Mouse (Mus musculus): ENCODE data around the gene Pip5k1b. TPM values are rescaled to one million over a fixed set of nuclear protein-coding genes. Genes with fewer than 3 reads are reported as not detected.

Pip5k1b gene
- polyA plus RNA-seq, 1 experiment = 3.1 TPM

- H3K27me3 ChIP-seq (ENCODE audit: control insufficient read depth, insufficient read depth, low read length) = no peaks in the 10 kb centered on the region
- no peak overlapping the region for H3K4me3 ChIP-seq (ENCODE audit: extremely low read depth, insufficient read depth, insufficient read length)
- TF ChIP-seq CTCF (IDR thresholded peaks at IDR 0.05; ENCODE audit: extremely low read depth, insufficient read depth, insufficient read length, insufficient replicate concordance) (no peak), POLR2A (IDR thresholded peaks at IDR 0.05; ENCODE audit: low read depth, low read length) (no peak)
- DNase-seq (ENCODE audit: low read depth in 1 of 2, low spot score in 2 of 2) = no peak
- 94% methylated on average over 9 of the region's 9 CpGs for WGBS
- H3K27ac ChIP-seq (ENCODE audit: insufficient read depth, low read length) = no peak overlapping the region
- no peaks in the 10 kb centered on the region for H3K4me1 ChIP-seq (ENCODE audit: control insufficient read depth, insufficient read depth, insufficient read length)
- no peaks in the 10 kb centered on the region for H3K36me3 ChIP-seq (ENCODE audit: control insufficient read depth, insufficient read depth, low read length)
Measured at GRCm38 (mm10) chr19:24316060-24316725, 239.5 kb downstream of the Pip5k1b start.

- no peak overlapping the region for H3K4me3 ChIP-seq (ENCODE audit: extremely low read depth, insufficient read depth, insufficient read length)
- WGBS = 98% methylated on average over 4 of the region's 4 CpGs
- no peaks in the 10 kb centered on the region for H3K36me3 ChIP-seq (ENCODE audit: control insufficient read depth, insufficient read depth, low read length)
- TF ChIP-seq POLR2A (IDR thresholded peaks at IDR 0.05; ENCODE audit: low read depth, low read length) (no peak), CTCF (IDR thresholded peaks at IDR 0.05; ENCODE audit: extremely low read depth, insufficient read depth, insufficient read length, insufficient replicate concordance) (no peak)
- no peaks in the 10 kb centered on the region for H3K27me3 ChIP-seq (ENCODE audit: control insufficient read depth, insufficient read depth, low read length)
- no peaks in the 10 kb centered on the region for H3K4me1 ChIP-seq (ENCODE audit: control insufficient read depth, insufficient read depth, insufficient read length)
- DNase-seq (ENCODE audit: low read depth in 1 of 2, low spot score in 2 of 2) = no peak
- H3K27ac ChIP-seq (ENCODE audit: insufficient read depth, low read length) = no peak overlapping the region
Measured at GRCm38 (mm10) chr19:24315234-24315633, 240.4 kb downstream of the Pip5k1b start.

- no peak for DNase-seq (ENCODE audit: low read depth in 1 of 2, low spot score in 2 of 2)
- no peak overlapping the region for H3K4me3 ChIP-seq (ENCODE audit: extremely low read depth, insufficient read depth, insufficient read length)
- no peaks in the 10 kb centered on the region for H3K4me1 ChIP-seq (ENCODE audit: control insufficient read depth, insufficient read depth, insufficient read length)
- H3K27ac ChIP-seq (ENCODE audit: insufficient read depth, low read length) = no peak overlapping the region
- WGBS = 97% methylated on average over 11 of the region's 11 CpGs
- no peaks in the 10 kb centered on the region for H3K36me3 ChIP-seq (ENCODE audit: control insufficient read depth, insufficient read depth, low read length)
- TF ChIP-seq POLR2A (IDR thresholded peaks at IDR 0.05; ENCODE audit: low read depth, low read length) (no peak), CTCF (IDR thresholded peaks at IDR 0.05; ENCODE audit: extremely low read depth, insufficient read depth, insufficient read length, insufficient replicate concordance) (no peak)
- H3K27me3 ChIP-seq (ENCODE audit: control insufficient read depth, insufficient read depth, low read length) = no peaks in the 10 kb centered on the region
Measured at GRCm38 (mm10) chr19:24314676-24315075, 241.0 kb downstream of the Pip5k1b start.

- Histone ChIP-seq H3K4me1 (ENCODE audit: control insufficient read depth, insufficient read depth, insufficient read length) (no peaks in the 10 kb centered on the region), H3K27ac (ENCODE audit: insufficient read depth, low read length) (no peak overlapping the region), H3K27me3 (ENCODE audit: control insufficient read depth, insufficient read depth, low read length) (no peaks in the 10 kb centered on the region), H3K4me3 (ENCODE audit: extremely low read depth, insufficient read depth, insufficient read length) (no peak overlapping the region), H3K36me3 (ENCODE audit: control insufficient read depth, insufficient read depth, low read length) (no peaks in the 10 kb centered on the region)
- DNase-seq (ENCODE audit: low read depth in 1 of 2, low spot score in 2 of 2) = no peak
- no peak for TF ChIP-seq CTCF (IDR thresholded peaks at IDR 0.05; ENCODE audit: extremely low read depth, insufficient read depth, insufficient read length, insufficient replicate concordance)
- no peak for TF ChIP-seq POLR2A (IDR thresholded peaks at IDR 0.05; ENCODE audit: low read depth, low read length)
- 75% methylated on average over 12 of the region's 12 CpGs for WGBS
Measured at GRCm38 (mm10) chr19:24312556-24313342, 242.9 kb downstream of the Pip5k1b start.

- no peaks in the 10 kb centered on the region for H3K4me1 ChIP-seq (ENCODE audit: control insufficient read depth, insufficient read depth, insufficient read length)
- no peak overlapping the region for H3K4me3 ChIP-seq (ENCODE audit: extremely low read depth, insufficient read depth, insufficient read length)
- no peak for DNase-seq (ENCODE audit: low read depth in 1 of 2, low spot score in 2 of 2)
- H3K36me3 ChIP-seq (ENCODE audit: control insufficient read depth, insufficient read depth, low read length) = no peaks in the 10 kb centered on the region
- WGBS = 84% methylated on average over 5 of the region's 5 CpGs
- no peaks in the 10 kb centered on the region for H3K27me3 ChIP-seq (ENCODE audit: control insufficient read depth, insufficient read depth, low read length)
- H3K27ac ChIP-seq (ENCODE audit: insufficient read depth, low read length) = no peak overlapping the region
- TF ChIP-seq POLR2A (IDR thresholded peaks at IDR 0.05; ENCODE audit: low read depth, low read length) (no peak), CTCF (IDR thresholded peaks at IDR 0.05; ENCODE audit: extremely low read depth, insufficient read depth, insufficient read length, insufficient replicate concordance) (no peak)
Measured at GRCm38 (mm10) chr19:24312046-24312445, 243.6 kb downstream of the Pip5k1b start.

GRCm38 (mm10) chr19:24308305-24308705, 247.4 kb downstream of the Pip5k1b start:
- no peak for TF ChIP-seq POLR2A (IDR thresholded peaks at IDR 0.05; ENCODE audit: low read depth, low read length)
- no peak for TF ChIP-seq CTCF (IDR thresholded peaks at IDR 0.05; ENCODE audit: extremely low read depth, insufficient read depth, insufficient read length, insufficient replicate concordance)
- Histone ChIP-seq H3K27me3 (ENCODE audit: control insufficient read depth, insufficient read depth, low read length) (no peaks in the 10 kb centered on the region), H3K4me1 (ENCODE audit: control insufficient read depth, insufficient read depth, insufficient read length) (no peaks in the 10 kb centered on the region), H3K4me3 (ENCODE audit: extremely low read depth, insufficient read depth, insufficient read length) (no peak overlapping the region), H3K27ac (ENCODE audit: insufficient read depth, low read length) (no peak overlapping the region), H3K36me3 (ENCODE audit: control insufficient read depth, insufficient read depth, low read length) (no peaks in the 10 kb centered on the region)
- DNase-seq (ENCODE audit: low read depth in 1 of 2, low spot score in 2 of 2) = no peak
- WGBS = 30% methylated on average over 5 of the region's 5 CpGs

All from spleen, adult 2 months (tissue).